Mouse (Mus musculus): ENCODE measurements around the gene Prox1. TPM values are rescaled to one million over a fixed set of nuclear protein-coding genes. Genes with fewer than 3 reads are reported as not detected.

The Prox1 gene
- polyA plus RNA-seq (2012; fragmentation: generic; extraction: Trizol) = 0.01 TPM
- long read RNA-seq, experiment 1 = 0 reads
- long read RNA-seq, experiment 2 = 0 reads

DNA sequence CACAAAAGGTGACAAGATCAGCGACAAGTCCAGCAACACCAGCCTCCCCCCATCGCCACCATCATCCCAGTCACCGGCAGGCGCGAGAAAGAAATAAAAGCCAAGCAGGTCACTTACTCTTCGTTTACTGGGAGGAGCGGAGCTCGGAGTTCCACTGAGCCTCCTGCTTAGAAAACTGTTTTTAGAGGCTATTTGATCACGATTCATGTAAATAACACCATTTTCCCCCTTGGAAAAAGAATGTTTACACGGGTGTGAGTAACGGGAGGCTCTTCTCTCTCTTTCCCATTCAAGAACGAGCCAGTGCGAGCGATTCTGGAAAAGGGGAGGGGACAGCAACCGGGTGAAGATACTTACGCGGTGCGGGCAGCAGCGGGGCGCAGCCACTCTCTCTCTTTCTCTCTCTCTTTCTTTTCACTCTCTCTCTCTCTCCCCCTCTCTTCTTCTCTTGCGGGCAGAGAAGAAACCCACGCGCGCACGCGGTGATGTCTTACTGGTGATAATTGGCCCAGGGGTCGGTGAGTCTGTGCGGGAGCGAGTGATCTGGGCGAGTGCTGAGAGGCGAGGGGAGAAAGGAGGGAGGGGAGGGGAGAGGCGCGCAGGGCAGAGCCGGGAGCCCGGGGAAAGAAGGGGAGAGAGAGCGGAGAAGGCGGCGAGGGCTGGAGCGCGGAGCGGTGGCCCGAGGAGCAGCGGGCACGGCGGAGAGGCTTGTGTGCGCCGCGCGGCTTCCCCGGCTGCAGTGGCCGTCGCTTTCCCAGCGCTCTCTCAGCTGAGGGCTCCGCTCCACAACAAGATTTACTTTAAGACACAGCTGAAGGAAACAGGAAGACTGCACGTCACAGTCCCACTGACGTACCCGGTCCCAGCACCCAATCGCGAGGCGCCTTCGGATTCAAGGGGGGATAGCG is at the start of gene Prox1:
TSS of gene Prox1 (minus strand) at position 804 of the 908 bp plus-strand sequence.
- Histone ChIP-seq H3K36me3 (ENCODE audit: control insufficient read depth, insufficient read depth) (no peaks in the 10 kb centered on the region), H3K4me3 (ENCODE audit: insufficient read depth, poor library complexity, severe bottlenecking) (no peak within 1 kb of the TSS), H3ac (ENCODE audit: control insufficient read depth, insufficient read length, low read depth) (no peak within 1 kb of the TSS), H3K79me2 (ENCODE audit: control insufficient read depth, insufficient read depth) (no peaks in the 10 kb centered on the region), H3K79me3 (ENCODE audit: low read depth) (no peaks in the 10 kb centered on the region), H3K27me3 (ENCODE audit: control insufficient read depth, insufficient read depth, insufficient read length) (peaks cover 22% of the 10 kb centered on the region)
- TF ChIP-seq FOSL1 (IDR thresholded peaks at IDR 0.05; ENCODE audit: insufficient read depth, low read length, poor library complexity, severe bottlenecking) (no peak), MYOG (IDR thresholded peaks at IDR 0.05; ENCODE audit: control insufficient read depth, extremely low read depth, insufficient read length) (no peak), MYOD1 (IDR thresholded peaks at IDR 0.05; ENCODE audit: control insufficient read depth, insufficient read length, low read depth) (no peak), CTCF (IDR thresholded peaks at IDR 0.05; ENCODE audit: control insufficient read depth, insufficient read depth, insufficient read length) (no peak), MAX (IDR thresholded peaks at IDR 0.05) (no peak), USF1 (IDR thresholded peaks at IDR 0.05; ENCODE audit: low read depth) (no peak), CEBPB (IDR thresholded peaks at IDR 0.05; ENCODE audit: low read depth) (no peak)

DNA sequence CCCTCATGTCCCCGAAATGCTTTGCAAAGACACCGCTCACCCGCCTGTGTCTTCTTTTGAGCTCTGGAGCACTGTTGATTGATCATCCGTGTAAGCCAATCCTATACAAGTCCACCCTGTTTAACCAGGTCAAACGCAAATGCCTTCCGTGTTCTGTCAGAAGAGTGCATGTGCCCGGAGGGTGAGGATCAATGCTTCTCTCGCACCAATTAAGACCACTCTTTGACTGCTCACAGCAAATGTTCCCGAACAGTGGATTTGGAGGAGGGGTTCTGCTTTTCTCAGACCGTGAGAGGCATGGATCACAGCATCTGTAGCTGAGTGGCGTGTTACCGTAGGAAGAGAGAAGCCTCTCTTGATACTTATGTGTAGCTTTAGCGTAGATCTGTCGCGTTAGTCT is 46.1 kb upstream of the Prox1 start:
- Histone ChIP-seq H3K4me3 (ENCODE audit: insufficient read depth, poor library complexity, severe bottlenecking) (no peak overlapping the region), H3ac (ENCODE audit: control insufficient read depth, insufficient read length, low read depth) (no peak overlapping the region), H3K79me3 (ENCODE audit: low read depth) (no peaks in the 10 kb centered on the region), H3K27me3 (ENCODE audit: control insufficient read depth, insufficient read depth, insufficient read length) (no peaks in the 10 kb centered on the region), H3K79me2 (ENCODE audit: control insufficient read depth, insufficient read depth) (no peaks in the 10 kb centered on the region), H3K36me3 (ENCODE audit: control insufficient read depth, insufficient read depth) (no peaks in the 10 kb centered on the region)
- no peak for TF ChIP-seq FOSL1 (IDR thresholded peaks at IDR 0.05; ENCODE audit: insufficient read depth, low read length, poor library complexity, severe bottlenecking)
- TF ChIP-seq MAX (IDR thresholded peaks at IDR 0.05) = no peak
- no peak for TF ChIP-seq MYOD1 (IDR thresholded peaks at IDR 0.05; ENCODE audit: control insufficient read depth, insufficient read length, low read depth)
- TF ChIP-seq CEBPB (IDR thresholded peaks at IDR 0.05; ENCODE audit: low read depth) = no peak
- TF ChIP-seq USF1 (IDR thresholded peaks at IDR 0.05; ENCODE audit: low read depth) = no peak
- no peak for TF ChIP-seq CTCF (IDR thresholded peaks at IDR 0.05; ENCODE audit: control insufficient read depth, insufficient read depth, insufficient read length)
- TF ChIP-seq MYOG (IDR thresholded peaks at IDR 0.05; ENCODE audit: control insufficient read depth, extremely low read depth, insufficient read length) = no peak

DNA sequence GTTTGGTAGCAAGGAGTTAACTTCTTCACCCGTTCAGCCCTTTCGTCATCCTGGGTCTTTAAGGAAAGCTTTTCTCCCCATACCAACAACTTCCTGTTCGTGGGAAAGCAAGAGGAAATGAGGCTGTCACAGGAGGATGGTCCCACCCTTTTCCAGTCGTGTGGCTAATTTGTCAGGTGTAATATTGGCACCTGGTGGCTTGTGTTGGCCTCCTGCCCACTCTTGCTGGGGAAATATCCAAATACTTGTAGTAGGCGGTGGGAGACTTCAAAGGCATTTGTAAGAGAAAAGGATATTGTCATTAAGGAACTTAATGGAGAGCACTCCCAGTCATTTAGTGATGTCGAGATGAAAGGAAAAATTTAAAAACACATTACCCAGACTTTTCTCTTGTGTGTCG is 44.1 kb upstream of the Prox1 start:
- Histone ChIP-seq H3K79me2 (ENCODE audit: control insufficient read depth, insufficient read depth) (no peaks in the 10 kb centered on the region), H3K27me3 (ENCODE audit: control insufficient read depth, insufficient read depth, insufficient read length) (no peaks in the 10 kb centered on the region), H3ac (ENCODE audit: control insufficient read depth, insufficient read length, low read depth) (no peak overlapping the region), H3K36me3 (ENCODE audit: control insufficient read depth, insufficient read depth) (no peaks in the 10 kb centered on the region), H3K79me3 (ENCODE audit: low read depth) (no peaks in the 10 kb centered on the region), H3K4me3 (ENCODE audit: insufficient read depth, poor library complexity, severe bottlenecking) (no peak overlapping the region)
- no peak for TF ChIP-seq CTCF (IDR thresholded peaks at IDR 0.05; ENCODE audit: control insufficient read depth, insufficient read depth, insufficient read length)
- no peak for TF ChIP-seq MYOD1 (IDR thresholded peaks at IDR 0.05; ENCODE audit: control insufficient read depth, insufficient read length, low read depth)
- TF ChIP-seq CEBPB (IDR thresholded peaks at IDR 0.05; ENCODE audit: low read depth) = no peak
- TF ChIP-seq FOSL1 (IDR thresholded peaks at IDR 0.05; ENCODE audit: insufficient read depth, low read length, poor library complexity, severe bottlenecking) = no peak
- no peak for TF ChIP-seq MYOG (IDR thresholded peaks at IDR 0.05; ENCODE audit: control insufficient read depth, extremely low read depth, insufficient read length)
- no peak for TF ChIP-seq MAX (IDR thresholded peaks at IDR 0.05)
- no peak for TF ChIP-seq USF1 (IDR thresholded peaks at IDR 0.05; ENCODE audit: low read depth)

- no peak overlapping the region for H3K4me3 ChIP-seq (ENCODE audit: insufficient read depth, poor library complexity, severe bottlenecking)
- H3K36me3 ChIP-seq (ENCODE audit: control insufficient read depth, insufficient read depth) = no peaks in the 10 kb centered on the region
- no peak overlapping the region for H3ac ChIP-seq (ENCODE audit: control insufficient read depth, insufficient read length, low read depth)
- H3K27me3 ChIP-seq (ENCODE audit: control insufficient read depth, insufficient read depth, insufficient read length) = no peaks in the 10 kb centered on the region
- H3K79me2 ChIP-seq (ENCODE audit: control insufficient read depth, insufficient read depth) = no peaks in the 10 kb centered on the region
- TF ChIP-seq MYOG (IDR thresholded peaks at IDR 0.05; ENCODE audit: control insufficient read depth, extremely low read depth, insufficient read length) (no peak), FOSL1 (IDR thresholded peaks at IDR 0.05; ENCODE audit: insufficient read depth, low read length, poor library complexity, severe bottlenecking) (no peak), USF1 (IDR thresholded peaks at IDR 0.05; ENCODE audit: low read depth) (no peak), MAX (IDR thresholded peaks at IDR 0.05) (no peak), CEBPB (IDR thresholded peaks at IDR 0.05; ENCODE audit: low read depth) (no peak)
- H3K79me3 ChIP-seq (ENCODE audit: low read depth) = no peaks in the 10 kb centered on the region
Measured at GRCm38 (mm10) chr1:190213175-190213574, 42.7 kb upstream of the Prox1 start.

DNA sequence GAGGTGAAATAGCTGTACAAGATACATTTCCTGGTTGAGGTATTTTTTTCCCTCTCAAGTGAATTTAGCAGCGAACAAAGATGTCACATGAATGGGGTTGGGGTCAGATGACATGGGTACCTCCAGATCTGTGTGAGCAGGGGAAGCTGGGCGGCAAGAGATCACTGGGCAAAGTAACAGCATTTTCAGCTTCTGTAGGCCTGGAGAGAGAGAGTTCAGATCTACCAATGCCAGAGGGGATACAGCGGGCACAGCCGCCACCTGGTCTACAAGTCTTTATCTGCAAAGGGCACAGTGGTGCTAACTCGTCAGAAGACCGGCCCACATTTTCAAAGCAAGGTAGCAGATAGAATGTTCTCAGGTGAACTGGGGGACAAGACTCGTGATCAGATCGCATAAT is 36.7 kb upstream of the Prox1 start:
- TF ChIP-seq CTCF (IDR thresholded peaks at IDR 0.05; ENCODE audit: control insufficient read depth, insufficient read depth, insufficient read length) (no peak), MYOG (IDR thresholded peaks at IDR 0.05; ENCODE audit: control insufficient read depth, extremely low read depth, insufficient read length) (no peak), MYOD1 (IDR thresholded peaks at IDR 0.05; ENCODE audit: control insufficient read depth, insufficient read length, low read depth) (no peak), CEBPB (IDR thresholded peaks at IDR 0.05; ENCODE audit: low read depth) (no peak), FOSL1 (IDR thresholded peaks at IDR 0.05; ENCODE audit: insufficient read depth, low read length, poor library complexity, severe bottlenecking) (no peak), MAX (IDR thresholded peaks at IDR 0.05) (no peak), USF1 (IDR thresholded peaks at IDR 0.05; ENCODE audit: low read depth) (no peak)
- H3K79me3 ChIP-seq (ENCODE audit: low read depth) = no peaks in the 10 kb centered on the region
- no peak overlapping the region for H3ac ChIP-seq (ENCODE audit: control insufficient read depth, insufficient read length, low read depth)

More for the DNA sequence above, 36.7 kb upstream of the Prox1 start:
- no peaks in the 10 kb centered on the region for H3K79me2 ChIP-seq (ENCODE audit: control insufficient read depth, insufficient read depth)
- H3K4me3 ChIP-seq (ENCODE audit: insufficient read depth, poor library complexity, severe bottlenecking) = no peak overlapping the region
- H3K27me3 ChIP-seq (ENCODE audit: control insufficient read depth, insufficient read depth, insufficient read length) = no peaks in the 10 kb centered on the region
- H3K36me3 ChIP-seq (ENCODE audit: control insufficient read depth, insufficient read depth) = no peaks in the 10 kb centered on the region

Data from C2C12 (cell line).